ENCODE assay signal across 8 mouse cellular contexts in genomic region chr12:88360441-88361119, GRCm38 (mm10). TPM values are rescaled to one million over a fixed set of nuclear protein-coding genes. Genes with fewer than 3 reads are reported as not detected.
DNase-seq lines count a peak whose midpoint lies in the region; ATAC-seq lines count a peak whose summit lies in the region.

Gene Adck1 (plus strand): TSS chr12:88360554.

- peak; percentile 86 for DNase-seq in adipocyte (ENCODE audit: low spot score)
- peak; percentile 94 for DNase-seq in embryo, embryonic 10 days (ENCODE audit: low spot score)
- DNase-seq in gastrocnemius, postnatal 14 days = peak; percentile 85
- DNase-seq in left cerebral cortex, postnatal 10 days (ENCODE audit: extremely low spot score in 1 of 2, low spot score in 2 of 2) = peak; percentile 93
- peak; percentile 92 for DNase-seq in right cerebral cortex, postnatal 25 days
- peak; percentile 75 to 81 for DNase-seq in urinary bladder, postnatal 4 days (ENCODE audit: low spot score in 2 of 2)

- ATAC-seq in inflammation-experienced regulatory T-cells, adult 6 months = peak; percentile 95
- peak; percentile 99 for ATAC-seq in megakaryocyte-erythroid progenitor cell, adult 5-6 weeks (replicated peaks; ENCODE audit: low FRiP score, low TSS enrichment, poor library complexity, severe bottlenecking)

- intact Hi-C loops in gastrocnemius, postnatal 14 days (cut with DNase I; ENCODE audit: low total_unique reads) = no loop called here
- intact Hi-C loops in left cerebral cortex, postnatal 10 days (cut with DNase I) = no loop called here

RNA-seq across cellular contexts. Expression of gene Adck1, which starts in this region (rescaled TPM):
- total RNA-seq in gastrocnemius, postnatal 14 days (2021) = 10 to 100 TPM; 10.2 to 11.9 TPM
- polyA plus RNA-seq in inflammation-experienced regulatory T-cells, adult 6 months (2017; shearing (Covaris generic)) = 10 to 100 TPM in 2 of 3 experiments, 1 to 10 TPM in 1; 7.9 to 10.8 (median 10.8) TPM
- total RNA-seq in left cerebral cortex, postnatal 10 days (2021) = 10 to 100 TPM; 34.3 to 36.3 TPM
- 6.7 and 11.7 TPM in 2 replicates for total RNA-seq in megakaryocyte-erythroid progenitor cell, adult 5-6 weeks (2014; fragmentation: Nextera tagmentation)
- total RNA-seq in megakaryocyte-erythroid progenitor cell, adult 5-6 weeks (2017) = 13.6 and 17.8 TPM in 2 replicates

Comparison
In these comparisons a context has a peak if more than half of its experiments do, and no peak if none do; other contexts are left out.
1. Peak in every context shown above with its lines: DNase-seq and ATAC-seq.